Mouse (Mus musculus) megakaryocyte, embryonic 14.5 days (primary cell): Measurements from ENCODE around the gene Dnajb6.

Source experiments
- FLI1 ChIP-seq: IDR thresholded peaks from 2 replicates; pipeline ENCODE4 v1.6.1; 2012; ENCODE audit warnings: low read length, inconsistent platforms, mixed read lengths
- GATA1 ChIP-seq: IDR thresholded peaks from 3 replicates; pipeline ENCODE4 v1.6.1; 2012; ENCODE audit warnings: mixed read lengths, low read length, inconsistent platforms, borderline replicate concordance

DNA sequence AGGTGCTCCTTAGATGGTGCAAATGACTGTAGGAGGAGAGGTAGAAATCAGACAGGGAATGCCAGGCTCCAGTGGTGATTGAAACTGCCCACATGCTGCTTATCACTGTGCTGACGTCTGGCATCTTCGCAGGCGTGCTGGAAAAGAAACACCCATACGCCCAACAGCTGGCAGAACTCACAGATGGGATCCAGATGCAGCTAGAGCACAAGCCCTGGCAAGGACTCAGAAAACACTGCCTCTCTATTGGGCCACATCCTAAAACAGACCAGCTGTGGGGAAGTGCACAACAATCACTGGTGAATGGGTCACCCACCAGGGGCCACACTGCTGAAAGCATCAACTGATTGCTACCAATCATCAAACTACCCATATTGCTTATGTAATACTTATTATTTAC, 91.3 kb downstream of the Dnajb6 start:
- TF ChIP-seq GATA1 (no peak), FLI1 (no peak)
